Mouse (Mus musculus) liver, embryonic 14.5 days (tissue): Measurements from ENCODE around the gene Prpf6. TPM values are rescaled to one million over a fixed set of nuclear protein-coding genes. Genes with fewer than 3 reads are reported as not detected.

ENCODE experiments used
- ATAC-seq: fragments of 200-750 bp; cut with Nextera tagmentation; 2 replicates; pipeline ENCODE4 v1.8.0; 2017; ENCODE audit warnings: moderate number of reproducible peaks, mild to moderate bottlenecking, moderate library complexity; ENCODE audit not compliant: insufficient read depth
- DNase-seq, 3 experiments: peaks; one replicate each; pipeline ENCODE4 v3.0.0-alpha.2; 2012 to 2013; ENCODE audit warnings: low read depth in 3 of 3, low spot score in 3 of 3
- H3K27ac ChIP-seq: fragments of 300-500 bp; sonication (generic); 2 replicates; pipeline ENCODE4 v1.5.1; 2014; ENCODE audit warnings: moderate library complexity, mild to moderate bottlenecking, control low read depth, inconsistent platforms
- H3K27me3 ChIP-seq: fragments of 300-500 bp; sonication (generic); 2 replicates; pipeline ENCODE4 v1.6.1; 2014; ENCODE audit warnings: mild to moderate bottlenecking, low read length, moderate library complexity; ENCODE audit not compliant: control insufficient read depth, insufficient read depth
- H3K36me3 ChIP-seq: fragments of 300-500 bp; sonication (generic); replicated peaks from 2 replicates; pipeline ENCODE4 v1.6.1; 2014; ENCODE audit warnings: low read depth; ENCODE audit not compliant: control insufficient read depth, insufficient read depth
- H3K4me1 ChIP-seq, 2 experiments: fragments of 200-500 bp in 1 of 2; fragments of 300-500 bp in 1 of 2; sonication (generic) in 1 of 2; replicated peaks; 2 replicates each; pipeline ENCODE4 v1.6.1; 2012 to 2014; ENCODE audit warnings: antibody characterized with exemption in 1 of 2, inconsistent platforms in 1 of 2, low read length in 1 of 2; ENCODE audit not compliant: control insufficient read depth in 2 of 2, insufficient read depth in 2 of 2
- H3K4me2 ChIP-seq: fragments of 300-500 bp; sonication (generic); 2 replicates; pipeline ENCODE4 v1.6.1; 2014; ENCODE audit warnings: low read depth, mild to moderate bottlenecking, control low read depth, moderate library complexity
- H3K4me3 ChIP-seq, 2 experiments: fragments of 200-500 bp in 1 of 2; fragments of 300-500 bp in 1 of 2; sonication (generic) in 1 of 2; 2 replicates each; pipeline ENCODE4 v1.5.1; 2012 to 2014; ENCODE audit warnings: low read depth in 2 of 2, low read length in 2 of 2, mild to moderate bottlenecking in 2 of 2, control low read depth in 1 of 2, inconsistent platforms in 1 of 2, moderate library complexity in 1 of 2; ENCODE audit not compliant: insufficient read depth in 1 of 2
- H3K9ac ChIP-seq: fragments of 300-500 bp; sonication (generic); replicated peaks from 2 replicates; pipeline ENCODE4 v1.6.1; 2014; ENCODE audit warnings: mild to moderate bottlenecking, control low read depth, moderate library complexity
- H3K9me3 ChIP-seq: fragments of 300-500 bp; sonication (generic); 2 replicates; pipeline ENCODE4 v1.6.1; 2016; ENCODE audit warnings: low read length, mixed read lengths; ENCODE audit not compliant: control insufficient read depth
- CTCF ChIP-seq: IDR thresholded peaks from 2 replicates; pipeline ENCODE4 v1.5.1; 2016; ENCODE audit warnings: antibody characterized with exemption, low read depth, control low read depth
- EP300 ChIP-seq: IDR thresholded peaks from 2 replicates; pipeline ENCODE4 v1.6.1; 2016; ENCODE audit warnings: antibody characterized with exemption, low read depth
- WGBS: fragments of 180-500 bp; shearing (Covaris S2); extraction: QIAGEN DNeasy Blood & Tissue Kit; methylation state at CpG from one replicate; pipeline ENCODE4 v1.1.7; 2014; ENCODE audit not compliant: insufficient replicate concordance; 5-methylcytosine and 5-hydroxymethylcytosine counted together
- polyA plus RNA-seq, 2 experiments: library from polyadenylated mRNA; depleted of rRNA in 1 of 2; stranded (reverse) in 1 of 2; unstranded in 1 of 2; fragments of >200 nt; fragmentation: Nextera tagmentation in 1 of 2; extraction: Ambion mirVana in 1 of 2; gene quantifications; 2 replicates each; pipeline versions ENCODE4 v1.2.1 to v1.2.3; 2012 to 2014

The Prpf6 gene
- polyA plus RNA-seq, 2 experiments: 15.7 to 22.3 TPM

DNA sequence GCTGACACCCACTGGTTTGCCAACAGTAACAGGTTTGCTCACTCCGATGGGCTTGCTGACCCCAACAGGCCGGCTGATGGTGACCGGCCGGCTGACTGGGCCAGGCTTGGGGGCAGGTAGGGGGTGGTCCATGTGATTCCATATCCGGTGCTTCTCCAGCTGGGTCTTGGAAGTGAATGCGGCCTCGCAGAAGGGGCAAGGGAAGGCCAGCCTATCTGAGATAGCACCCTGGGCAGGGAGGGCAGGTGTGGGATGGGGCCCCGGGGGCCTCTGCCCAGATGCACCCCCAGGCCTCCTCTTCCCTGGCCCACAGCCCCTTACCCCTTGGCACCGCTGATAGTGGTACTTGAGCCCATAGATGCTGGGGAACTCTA is 1.9 kb upstream of the Prpf6 start:
- no peak for DNase-seq
- no peak overlapping the region for H3K4me2 ChIP-seq
- H3K27me3 ChIP-seq: no peaks in the 10 kb centered on the region
- H3K9me3 ChIP-seq: no peaks in the 10 kb centered on the region
- H3K9ac ChIP-seq: no peak overlapping the region
- 89% methylated on average over 9 of the region's 9 CpGs for WGBS
- H3K27ac ChIP-seq: no peak overlapping the region
- TF ChIP-seq CTCF (no peak), EP300 (no peak)
- peaks cover 3% of the 10 kb centered on the region for H3K36me3 ChIP-seq
- no peak overlapping the region for H3K4me3 ChIP-seq
- no peak for ATAC-seq
- peaks cover 13 to 17% of the 10 kb centered on the region in 2 experiments for H3K4me1 ChIP-seq

DNA sequence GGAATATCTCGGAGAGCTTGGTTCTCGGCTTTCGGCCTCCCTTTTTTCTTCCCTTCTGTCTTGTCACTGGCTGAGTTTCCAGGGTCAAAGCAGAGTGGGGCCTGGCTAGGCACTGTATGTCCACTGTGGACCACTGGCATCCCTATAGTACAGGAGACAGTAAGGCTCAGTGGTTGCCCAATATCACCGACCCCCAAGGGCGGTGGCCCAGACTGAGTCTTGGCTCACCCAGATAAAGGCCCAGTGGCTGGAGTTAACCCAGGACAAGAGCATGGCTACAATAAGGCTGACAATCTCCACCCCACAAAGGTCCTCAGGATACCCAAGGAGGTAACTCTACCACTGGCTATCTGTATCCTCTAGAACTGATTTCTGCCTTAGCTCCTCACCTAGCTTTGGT is 1.2 kb upstream of the Prpf6 start:
- DNase-seq (no peak), ATAC-seq (no peak)
- no peak for TF ChIP-seq CTCF
- WGBS: 67% methylated on average over 5 of the region's 5 CpGs
- no peak overlapping the region for H3K4me3 ChIP-seq
- no peaks in the 10 kb centered on the region for H3K9me3 ChIP-seq
- H3K27ac ChIP-seq: no peak overlapping the region
- H3K36me3 ChIP-seq: peaks cover 3% of the 10 kb centered on the region
- H3K4me2 ChIP-seq: peak overlapping the region; percentile 8; the same call in 1 of the 2 replicates
- H3K4me1 ChIP-seq: peaks cover 13 to 17% of the 10 kb centered on the region in 2 experiments
- H3K9ac ChIP-seq: no peak overlapping the region
- no peaks in the 10 kb centered on the region for H3K27me3 ChIP-seq

DNA sequence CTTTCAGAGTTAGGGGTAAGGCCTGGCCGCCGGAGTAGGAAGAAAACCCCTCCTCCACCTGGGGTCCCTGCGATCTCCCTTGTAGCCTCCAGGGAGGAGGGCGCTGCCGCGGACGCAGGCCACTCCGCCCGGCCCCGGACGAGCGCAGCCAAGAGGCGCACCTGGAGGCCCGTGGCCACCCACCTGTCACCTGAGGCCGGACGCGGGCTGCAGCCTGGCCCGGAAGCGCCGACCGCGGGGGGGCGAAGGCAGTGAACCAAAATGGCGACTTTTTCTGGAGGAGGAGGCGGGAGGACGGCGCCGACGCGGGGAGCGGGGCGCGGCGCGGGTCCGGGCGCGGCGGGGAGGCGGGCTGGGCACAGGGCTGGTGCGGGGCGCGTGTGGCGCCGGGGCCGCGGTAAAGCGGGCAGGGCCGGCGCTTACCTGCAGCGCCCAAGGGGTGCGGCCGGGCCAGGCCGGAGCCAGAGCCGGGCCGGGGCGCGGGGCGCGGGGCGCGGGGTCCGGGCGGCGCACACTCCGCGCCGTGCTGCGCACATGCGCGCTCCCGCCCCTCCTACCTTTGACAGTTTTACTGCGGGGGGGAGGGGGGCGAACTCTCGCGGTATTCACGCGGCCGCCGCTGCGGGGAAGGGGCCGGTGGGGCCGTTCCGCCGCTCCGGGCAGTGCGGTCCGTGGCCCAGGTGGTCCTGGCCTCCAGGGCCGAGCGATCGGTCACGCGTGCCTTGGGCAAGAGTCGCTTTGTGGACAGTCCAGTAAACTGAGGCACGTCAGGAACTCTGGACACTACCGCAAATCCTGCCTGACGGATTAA is 768 bp downstream of the Prpf6 start, which contains the start of gene Zfp512b:
TSS of gene Zfp512b (minus strand) at position 573 of the 811 bp plus-strand sequence.
- Histone ChIP-seq H3K4me2 (peak within 1 kb of the TSS; percentile 85), H3K9ac (peak within 1 kb of the TSS; percentile 85), H3K27ac (peak within 1 kb of the TSS; percentile 41), H3K36me3 (no peaks in the 10 kb centered on the region; the same call in 1 of the 2 replicates), H3K4me3 (peak within 1 kb of the TSS; percentile 56 to 71), H3K4me1 (peaks cover 13 to 17% of the 10 kb centered on the region in 2 experiments), H3K9me3 (no peaks in the 10 kb centered on the region), H3K27me3 (no peaks in the 10 kb centered on the region)
- TF ChIP-seq CTCF (no peak), EP300 (no peak)
- DNase-seq (no peak), ATAC-seq (peak; percentile 46)
- WGBS: under 1% methylated on average over 88 of the region's 97 CpGs

DNA sequence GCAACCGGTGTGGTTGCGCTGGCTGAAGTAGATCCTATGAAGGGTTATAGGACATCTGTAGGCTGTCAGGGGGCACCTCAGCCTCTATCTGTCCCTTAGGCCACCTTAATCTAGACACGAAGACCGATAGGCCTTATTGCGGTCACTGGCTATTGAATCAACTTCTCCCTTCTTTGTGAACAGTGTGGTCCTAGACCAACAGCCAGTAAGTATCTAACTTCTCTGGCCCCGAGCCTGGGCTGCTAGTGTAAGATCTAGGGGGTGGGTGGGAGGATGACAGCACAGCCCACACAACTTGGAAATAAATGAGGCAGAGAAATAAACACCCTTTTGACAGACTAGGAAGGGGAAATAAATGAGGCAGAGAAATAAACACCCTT is 1.4 kb downstream of the Prpf6 start:
- Histone ChIP-seq H3K9me3 (no peaks in the 10 kb centered on the region), H3K36me3 (no peaks in the 10 kb centered on the region; the same call in 1 of the 2 replicates), H3K4me1 (peaks cover 13 to 17% of the 10 kb centered on the region in 2 experiments), H3K27me3 (peaks cover under 1% of the 10 kb centered on the region), H3K4me3 (peak overlapping the region; percentile 56 to 71), H3K4me2 (peak overlapping the region; percentile 85), H3K9ac (peak overlapping the region; percentile 85), H3K27ac (peak overlapping the region; percentile 31)
- no peak for DNase-seq
- WGBS: under 1% methylated on average over 6 of the region's 6 CpGs
- ATAC-seq: peak; percentile 8
- no peak for TF ChIP-seq CTCF
- TF ChIP-seq EP300: no peak

DNA sequence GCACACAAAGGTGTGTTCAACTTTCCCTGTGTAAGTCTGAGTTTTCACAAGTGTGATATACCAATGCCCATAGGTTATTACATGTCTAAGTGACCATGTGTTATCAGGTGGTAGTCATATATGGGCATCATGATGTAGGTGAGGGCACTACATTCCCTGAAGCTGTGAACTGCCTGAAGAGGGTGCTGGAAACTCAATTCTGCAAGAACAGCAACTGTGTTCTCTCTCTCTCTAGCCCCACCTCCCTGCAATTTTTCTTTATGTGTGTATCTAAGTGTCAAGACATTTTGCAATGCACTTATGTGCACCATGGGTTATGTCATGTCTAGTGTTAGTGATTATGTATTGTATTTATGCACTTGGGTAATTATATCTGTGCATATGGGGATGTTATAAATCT is 2.3 kb downstream of the Prpf6 start:
- H3K27ac ChIP-seq: no peak overlapping the region
- no peak overlapping the region for H3K4me2 ChIP-seq
- H3K9ac ChIP-seq: no peak overlapping the region
- peaks cover 13 to 17% of the 10 kb centered on the region in 2 experiments for H3K4me1 ChIP-seq
- H3K4me3 ChIP-seq: no peak overlapping the region
- H3K9me3 ChIP-seq: no peaks in the 10 kb centered on the region
- no peak for TF ChIP-seq EP300
- TF ChIP-seq CTCF: no peak
- no peaks in the 10 kb centered on the region; the same call in 1 of the 2 replicates for H3K36me3 ChIP-seq
- no peak for ATAC-seq
- DNase-seq: no peak
- H3K27me3 ChIP-seq: peaks cover 10% of the 10 kb centered on the region
